Mouse (Mus musculus): Measurements from ENCODE around the gene Snx30. TPM values are rescaled to one million over a fixed set of nuclear protein-coding genes. Genes with fewer than 3 reads are reported as not detected.
A peak's percentile ranks its signal among the peaks of the same experiment; 100 is the strongest.

Snx30 gene
- polyA plus RNA-seq, 1 experiment from 2014 or later: 5.0 TPM

GRCm38 (mm10) chr4:59879444-59879843, 73.8 kb downstream of the Snx30 start:
- Histone ChIP-seq H3K4me1 (ENCODE audit: control insufficient read depth, low read depth, low read length) (peaks cover 5% of the 10 kb centered on the region), H3K9ac (ENCODE audit: low read depth, low read length) (no peak overlapping the region), H3K27me3 (ENCODE audit: control insufficient read depth, insufficient read depth, low read depth, low read length) (no peaks in the 10 kb centered on the region), H3K36me3 (ENCODE audit: control insufficient read depth, insufficient read depth) (peaks cover 6% of the 10 kb centered on the region; the same call in 1 of the 2 replicates), H3K9me3 (replicated peaks; ENCODE audit: control insufficient read depth, low read length) (no peaks in the 10 kb centered on the region), H3K4me3 (ENCODE audit: low read depth, low read length) (no peak overlapping the region), H3K4me2 (ENCODE audit: low read depth, low read length) (no peak overlapping the region), H3K27ac (ENCODE audit: low read length) (no peak overlapping the region)
- 76% methylated on average over 3 of the region's 3 CpGs for WGBS (ENCODE audit: insufficient replicate concordance)
- no peak for ATAC-seq (ENCODE audit: low read depth)

- Histone ChIP-seq H3K36me3 (ENCODE audit: control insufficient read depth, insufficient read depth) (peaks cover 6% of the 10 kb centered on the region; the same call in 1 of the 2 replicates), H3K9me3 (replicated peaks; ENCODE audit: control insufficient read depth, low read length) (no peaks in the 10 kb centered on the region), H3K4me2 (ENCODE audit: low read depth, low read length) (no peak overlapping the region), H3K4me3 (ENCODE audit: low read depth, low read length) (no peak overlapping the region), H3K4me1 (ENCODE audit: control insufficient read depth, low read depth, low read length) (peaks cover 7% of the 10 kb centered on the region), H3K27me3 (ENCODE audit: control insufficient read depth, insufficient read depth, low read depth, low read length) (no peaks in the 10 kb centered on the region), H3K9ac (ENCODE audit: low read depth, low read length) (no peak overlapping the region), H3K27ac (ENCODE audit: low read length) (no peak overlapping the region)
- no peak for ATAC-seq (ENCODE audit: low read depth)
- 69% methylated on average over 5 of the region's 5 CpGs for WGBS (ENCODE audit: insufficient replicate concordance)
Observed at GRCm38 (mm10) chr4:59880725-59881124, 75.1 kb downstream of the Snx30 start.

DNA sequence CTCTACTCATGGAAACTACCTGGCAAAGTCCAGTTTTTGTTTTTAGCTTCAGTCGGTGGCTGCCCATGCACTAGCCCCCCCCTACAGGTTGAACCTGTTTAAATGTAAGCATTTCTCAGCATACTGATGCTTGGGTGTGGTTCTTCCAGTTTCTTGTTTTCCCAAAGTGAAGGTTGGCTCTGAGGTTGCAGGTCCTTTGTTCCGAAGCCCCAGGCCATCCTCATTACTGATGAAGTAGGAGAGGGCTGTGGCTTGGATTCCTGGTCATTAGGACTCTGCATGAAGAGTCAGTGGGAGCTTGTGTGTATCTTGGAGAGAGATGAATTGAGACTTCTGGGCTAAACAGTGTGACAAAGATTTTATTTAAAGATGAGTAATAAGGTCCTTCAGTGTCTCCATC, 75.6 kb downstream of the Snx30 start:
- peaks cover 6% of the 10 kb centered on the region; the same call in 1 of the 2 replicates for H3K36me3 ChIP-seq (ENCODE audit: control insufficient read depth, insufficient read depth)
- no peak overlapping the region for H3K4me3 ChIP-seq (ENCODE audit: low read depth, low read length)
- no peak overlapping the region for H3K4me2 ChIP-seq (ENCODE audit: low read depth, low read length)
- WGBS (ENCODE audit: insufficient replicate concordance): 74% methylated on average over 2 of the region's 2 CpGs
- H3K27me3 ChIP-seq (ENCODE audit: control insufficient read depth, insufficient read depth, low read depth, low read length): no peaks in the 10 kb centered on the region
- peaks cover 7% of the 10 kb centered on the region for H3K4me1 ChIP-seq (ENCODE audit: control insufficient read depth, low read depth, low read length)
- no peak overlapping the region for H3K9ac ChIP-seq (ENCODE audit: low read depth, low read length)
- H3K9me3 ChIP-seq (replicated peaks; ENCODE audit: control insufficient read depth, low read length): no peaks in the 10 kb centered on the region
- no peak overlapping the region for H3K27ac ChIP-seq (ENCODE audit: low read length)
- ATAC-seq (ENCODE audit: low read depth): no peak

DNA sequence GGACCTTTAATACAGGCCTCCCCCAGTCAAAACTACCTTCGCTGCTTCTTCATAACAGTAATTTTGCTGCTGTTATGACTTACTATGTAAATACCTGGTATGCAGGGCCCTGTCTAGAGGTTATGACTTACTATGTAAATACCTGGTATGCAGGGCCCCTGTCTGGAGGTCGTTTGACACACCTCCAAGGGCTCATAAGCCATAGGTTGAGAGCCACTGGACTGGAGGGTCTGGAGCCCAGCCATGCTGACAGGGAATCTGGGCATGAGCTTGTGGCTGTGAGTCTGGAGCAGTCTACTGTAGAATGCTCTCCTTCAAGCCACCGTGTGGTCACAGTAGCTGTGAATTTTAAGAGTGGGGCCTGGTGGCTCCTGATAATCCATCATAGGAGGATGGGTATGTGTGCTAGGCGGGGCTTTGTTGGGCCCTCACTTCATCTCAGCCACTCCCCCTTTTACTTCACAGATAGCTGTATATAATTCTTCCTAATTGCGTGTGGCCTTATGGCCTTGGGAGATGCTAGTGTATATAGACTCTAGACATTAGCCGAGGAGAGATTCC, 78.6 kb downstream of the Snx30 start:
- H3K36me3 ChIP-seq (ENCODE audit: control insufficient read depth, insufficient read depth): peaks cover 6% of the 10 kb centered on the region; the same call in 1 of the 2 replicates
- ATAC-seq (ENCODE audit: low read depth): peak; percentile 50
- no peak overlapping the region for H3K4me2 ChIP-seq (ENCODE audit: low read depth, low read length)
- H3K27me3 ChIP-seq (ENCODE audit: control insufficient read depth, insufficient read depth, low read depth, low read length): no peaks in the 10 kb centered on the region
- H3K4me1 ChIP-seq (ENCODE audit: control insufficient read depth, low read depth, low read length): peaks cover 7% of the 10 kb centered on the region
- H3K9me3 ChIP-seq (replicated peaks; ENCODE audit: control insufficient read depth, low read length): no peaks in the 10 kb centered on the region
- H3K4me3 ChIP-seq (ENCODE audit: low read depth, low read length): no peak overlapping the region
- WGBS (ENCODE audit: insufficient replicate concordance): 42% methylated on average over 6 of the region's 6 CpGs
- no peak overlapping the region for H3K9ac ChIP-seq (ENCODE audit: low read depth, low read length)
- no peak overlapping the region for H3K27ac ChIP-seq (ENCODE audit: low read length)

DNA sequence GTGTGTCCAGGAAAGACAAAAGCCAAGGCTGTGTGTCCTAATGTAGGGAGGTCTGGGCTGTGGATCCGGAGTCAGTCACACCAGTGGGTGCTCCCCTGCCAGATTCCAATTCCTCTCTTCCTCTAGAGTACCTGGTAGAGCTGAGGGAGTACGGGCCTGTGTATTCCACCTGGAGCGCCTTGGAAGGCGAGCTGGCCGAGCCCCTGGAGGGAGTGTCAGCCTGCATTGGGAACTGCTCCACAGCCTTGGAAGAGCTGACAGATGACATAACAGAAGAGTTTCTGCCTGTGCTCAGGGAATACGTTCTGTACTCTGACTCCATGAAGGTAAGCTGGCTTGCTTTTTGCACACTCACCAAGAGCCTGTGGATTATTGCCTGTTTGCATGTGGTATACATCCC, 80.6 kb downstream of the Snx30 start:
- H3K4me2 ChIP-seq (ENCODE audit: low read depth, low read length): no peak overlapping the region
- no peak overlapping the region for H3K9ac ChIP-seq (ENCODE audit: low read depth, low read length)
- WGBS (ENCODE audit: insufficient replicate concordance): 81% methylated on average over 6 of the region's 6 CpGs
- no peak overlapping the region for H3K27ac ChIP-seq (ENCODE audit: low read length)
- no peak for ATAC-seq (ENCODE audit: low read depth)
- H3K4me3 ChIP-seq (ENCODE audit: low read depth, low read length): no peak overlapping the region
- peaks cover 7% of the 10 kb centered on the region for H3K4me1 ChIP-seq (ENCODE audit: control insufficient read depth, low read depth, low read length)
- H3K36me3 ChIP-seq (ENCODE audit: control insufficient read depth, insufficient read depth): peaks cover 4% of the 10 kb centered on the region
- H3K9me3 ChIP-seq (replicated peaks; ENCODE audit: control insufficient read depth, low read length): no peaks in the 10 kb centered on the region
- H3K27me3 ChIP-seq (ENCODE audit: control insufficient read depth, insufficient read depth, low read depth, low read length): no peaks in the 10 kb centered on the region

DNA sequence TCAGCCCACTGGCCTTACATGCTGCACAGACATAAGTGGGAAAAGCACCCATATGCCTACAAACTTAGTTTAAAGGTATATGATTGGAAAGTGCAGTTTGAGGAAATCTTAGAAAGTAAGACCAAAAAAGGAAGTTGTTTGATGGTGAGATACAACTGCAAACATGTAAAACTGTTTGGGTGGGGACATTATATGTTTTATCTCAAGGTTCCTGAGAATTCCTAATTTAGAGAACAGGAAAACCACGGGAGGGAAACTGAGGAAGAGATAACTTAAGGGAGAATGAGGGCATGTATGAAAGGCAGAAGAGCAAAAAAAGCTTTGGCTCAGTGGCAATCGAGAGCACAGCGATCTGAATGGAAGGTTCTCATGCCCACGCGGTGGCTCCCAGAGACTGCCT, 81.4 kb downstream of the Snx30 start:
- no peak overlapping the region for H3K4me3 ChIP-seq (ENCODE audit: low read depth, low read length)
- H3K9ac ChIP-seq (ENCODE audit: low read depth, low read length): no peak overlapping the region
- peaks cover 4% of the 10 kb centered on the region for H3K36me3 ChIP-seq (ENCODE audit: control insufficient read depth, insufficient read depth)
- peaks cover 7% of the 10 kb centered on the region for H3K4me1 ChIP-seq (ENCODE audit: control insufficient read depth, low read depth, low read length)
- no peaks in the 10 kb centered on the region for H3K9me3 ChIP-seq (replicated peaks; ENCODE audit: control insufficient read depth, low read length)
- no peak overlapping the region for H3K27ac ChIP-seq (ENCODE audit: low read length)
- H3K27me3 ChIP-seq (ENCODE audit: control insufficient read depth, insufficient read depth, low read depth, low read length): no peaks in the 10 kb centered on the region
- WGBS (ENCODE audit: insufficient replicate concordance): 40% methylated on average over 5 of the region's 5 CpGs
- no peak overlapping the region for H3K4me2 ChIP-seq (ENCODE audit: low read depth, low read length)
- ATAC-seq (ENCODE audit: low read depth): no peak

DNA sequence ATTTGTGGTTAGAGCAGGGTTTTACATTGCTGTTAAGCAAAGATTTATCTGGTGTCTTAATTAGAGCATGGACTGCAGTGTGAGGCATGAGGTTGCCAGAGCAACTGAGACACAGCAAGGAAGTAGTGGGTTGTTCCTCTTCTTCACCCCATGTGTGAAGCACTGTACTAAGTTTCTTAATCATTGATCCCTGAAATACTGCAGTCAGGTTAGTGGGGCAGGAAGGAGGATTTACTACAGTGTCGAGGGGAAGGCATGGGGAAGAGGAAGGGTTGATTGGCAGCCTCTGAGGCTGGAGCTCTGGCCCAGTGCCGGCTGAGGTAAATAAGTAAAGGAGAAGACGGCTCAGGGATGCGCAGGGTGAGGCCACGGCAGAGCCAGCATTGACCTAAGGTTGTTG, 82.4 kb downstream of the Snx30 start:
- peaks cover 7% of the 10 kb centered on the region for H3K4me1 ChIP-seq (ENCODE audit: control insufficient read depth, low read depth, low read length)
- H3K27ac ChIP-seq (ENCODE audit: low read length): no peak overlapping the region
- H3K4me2 ChIP-seq (ENCODE audit: low read depth, low read length): no peak overlapping the region
- H3K9me3 ChIP-seq (replicated peaks; ENCODE audit: control insufficient read depth, low read length): no peaks in the 10 kb centered on the region
- no peak overlapping the region for H3K9ac ChIP-seq (ENCODE audit: low read depth, low read length)
- WGBS (ENCODE audit: insufficient replicate concordance): 41% methylated on average over 5 of the region's 5 CpGs
- H3K4me3 ChIP-seq (ENCODE audit: low read depth, low read length): no peak overlapping the region
- no peaks in the 10 kb centered on the region; the same call in 1 of the 2 replicates for H3K36me3 ChIP-seq (ENCODE audit: control insufficient read depth, insufficient read depth)
- no peak for ATAC-seq (ENCODE audit: low read depth)
- no peaks in the 10 kb centered on the region for H3K27me3 ChIP-seq (ENCODE audit: control insufficient read depth, insufficient read depth, low read depth, low read length)

GRCm38 (mm10) chr4:59890086-59890600, 84.5 kb downstream of the Snx30 start:
- Histone ChIP-seq H3K4me2 (ENCODE audit: low read depth, low read length) (no peak overlapping the region), H3K9ac (ENCODE audit: low read depth, low read length) (no peak overlapping the region), H3K27ac (ENCODE audit: low read length) (no peak overlapping the region), H3K4me1 (ENCODE audit: control insufficient read depth, low read depth, low read length) (no peaks in the 10 kb centered on the region), H3K36me3 (ENCODE audit: control insufficient read depth, insufficient read depth) (no peaks in the 10 kb centered on the region; the same call in 1 of the 2 replicates), H3K9me3 (replicated peaks; ENCODE audit: control insufficient read depth, low read length) (no peaks in the 10 kb centered on the region), H3K27me3 (ENCODE audit: control insufficient read depth, insufficient read depth, low read depth, low read length) (no peaks in the 10 kb centered on the region), H3K4me3 (ENCODE audit: low read depth, low read length) (no peak overlapping the region)
- no peak for ATAC-seq (ENCODE audit: low read depth)
- 67% methylated on average over 6 of the region's 6 CpGs for WGBS (ENCODE audit: insufficient replicate concordance)

DNA sequence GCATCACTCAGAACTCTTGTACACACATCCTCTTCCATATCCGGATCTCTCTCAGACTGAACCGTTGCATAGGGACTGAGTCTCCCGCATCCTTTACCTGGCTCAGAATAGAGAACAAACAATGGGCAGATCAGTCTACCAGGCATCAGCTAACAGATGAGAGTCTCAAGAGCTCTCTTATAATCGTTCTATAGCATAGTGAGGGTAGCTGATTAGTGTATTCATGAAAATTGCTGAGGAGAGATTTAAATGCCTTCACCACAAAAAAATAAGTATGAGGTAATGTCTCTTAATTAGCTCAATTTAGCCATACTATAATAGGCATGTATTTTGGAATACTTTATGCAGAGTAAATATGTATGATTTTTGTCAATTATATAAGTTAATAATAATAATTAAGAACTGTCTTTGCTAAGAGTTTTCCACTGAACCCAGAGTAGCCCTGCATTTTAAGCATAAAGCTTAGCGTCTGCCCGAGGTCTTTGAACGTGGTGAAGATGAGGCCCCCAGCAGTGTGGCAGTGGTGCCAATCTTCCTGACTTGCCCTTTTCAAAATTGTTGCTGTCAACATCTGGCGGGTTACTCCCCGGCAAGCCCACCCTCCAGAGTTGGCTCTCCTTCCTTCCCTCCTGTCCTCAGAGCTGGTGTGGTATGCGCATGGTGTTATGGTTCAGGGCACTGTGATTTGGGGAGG, 86.2 kb downstream of the Snx30 start:
- Histone ChIP-seq H3K27me3 (ENCODE audit: control insufficient read depth, insufficient read depth, low read depth, low read length) (no peaks in the 10 kb centered on the region), H3K9me3 (replicated peaks; ENCODE audit: control insufficient read depth, low read length) (no peaks in the 10 kb centered on the region), H3K36me3 (ENCODE audit: control insufficient read depth, insufficient read depth) (no peaks in the 10 kb centered on the region; the same call in 1 of the 2 replicates), H3K4me3 (ENCODE audit: low read depth, low read length) (no peak overlapping the region), H3K9ac (ENCODE audit: low read depth, low read length) (no peak overlapping the region), H3K27ac (ENCODE audit: low read length) (no peak overlapping the region), H3K4me2 (ENCODE audit: low read depth, low read length) (no peak overlapping the region), H3K4me1 (ENCODE audit: control insufficient read depth, low read depth, low read length) (no peaks in the 10 kb centered on the region)
- WGBS (ENCODE audit: insufficient replicate concordance): 73% methylated on average over 10 of the region's 10 CpGs
- no peak for ATAC-seq (ENCODE audit: low read depth)
